Mouse (Mus musculus): Measurements from ENCODE around the gene Bod1.
A peak's percentile ranks its signal among the peaks of the same experiment; 100 is the strongest.

The Bod1 gene

DNA sequence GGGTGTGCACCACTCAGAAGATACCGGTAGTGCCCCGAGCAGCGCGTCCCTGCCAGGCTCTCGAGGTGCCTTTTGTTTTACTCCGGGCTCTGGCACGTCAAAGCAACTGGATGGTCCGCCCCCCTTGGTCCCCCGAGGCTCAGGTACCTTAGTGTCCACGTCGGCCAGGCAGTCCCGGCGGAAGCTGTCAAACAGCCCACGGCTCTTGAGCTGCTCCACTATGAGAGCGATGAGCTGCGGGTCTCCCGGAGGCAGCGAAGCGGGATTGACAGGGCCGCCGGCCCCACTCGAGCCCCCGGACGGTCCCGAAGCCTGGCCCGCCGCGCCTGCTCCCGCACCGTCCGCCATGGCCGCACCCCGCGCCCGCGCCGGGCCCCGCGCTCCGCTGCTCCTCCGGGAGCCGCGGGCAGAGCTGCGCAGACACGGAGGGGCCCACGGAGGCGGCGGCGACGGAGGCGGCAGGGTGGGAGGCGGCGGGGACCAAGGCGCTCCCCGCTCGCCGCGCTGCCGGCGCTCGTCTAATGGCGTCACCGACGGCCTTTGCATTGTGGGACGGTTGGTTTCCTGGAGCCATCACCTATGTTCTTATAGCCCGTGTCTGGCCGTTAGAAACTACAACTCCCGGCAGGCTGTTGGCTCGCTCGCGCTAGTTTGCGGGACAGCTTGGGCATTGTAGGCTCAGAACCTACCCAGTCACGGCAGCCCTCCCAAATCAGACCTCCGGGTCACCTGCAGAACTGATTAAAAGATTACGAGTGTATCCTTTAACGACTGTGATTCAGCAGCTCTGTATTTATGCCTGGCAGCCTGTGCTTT is at the start of gene Bod1:
TSS of gene Bod1 (minus strand) at position 532 of the 816 bp plus-strand sequence.
- peak; percentile 95 for DNase-seq (ENCODE audit: low spot score)

DNA sequence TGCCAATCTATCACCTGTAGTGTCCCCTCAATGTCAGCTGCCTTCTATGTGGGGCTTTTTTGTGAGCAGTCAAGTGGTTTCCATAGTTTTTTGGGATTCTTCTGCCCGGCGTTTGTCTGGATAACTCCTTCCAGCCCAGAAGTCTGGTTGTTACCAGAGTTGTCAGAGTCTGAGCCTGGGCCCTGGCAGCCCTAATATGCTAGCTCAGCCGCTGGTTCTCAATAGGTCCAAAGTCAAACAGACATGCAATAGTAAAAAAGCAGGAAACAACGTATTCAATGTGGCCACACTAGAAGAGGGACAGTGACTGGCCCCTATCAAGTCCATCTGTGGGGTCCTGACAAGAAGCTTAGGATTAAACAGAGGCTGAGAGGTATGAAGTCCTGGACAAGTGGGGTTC is 47.4 kb upstream of the Bod1 start:
- DNase-seq (ENCODE audit: low spot score), result no peak

DNA sequence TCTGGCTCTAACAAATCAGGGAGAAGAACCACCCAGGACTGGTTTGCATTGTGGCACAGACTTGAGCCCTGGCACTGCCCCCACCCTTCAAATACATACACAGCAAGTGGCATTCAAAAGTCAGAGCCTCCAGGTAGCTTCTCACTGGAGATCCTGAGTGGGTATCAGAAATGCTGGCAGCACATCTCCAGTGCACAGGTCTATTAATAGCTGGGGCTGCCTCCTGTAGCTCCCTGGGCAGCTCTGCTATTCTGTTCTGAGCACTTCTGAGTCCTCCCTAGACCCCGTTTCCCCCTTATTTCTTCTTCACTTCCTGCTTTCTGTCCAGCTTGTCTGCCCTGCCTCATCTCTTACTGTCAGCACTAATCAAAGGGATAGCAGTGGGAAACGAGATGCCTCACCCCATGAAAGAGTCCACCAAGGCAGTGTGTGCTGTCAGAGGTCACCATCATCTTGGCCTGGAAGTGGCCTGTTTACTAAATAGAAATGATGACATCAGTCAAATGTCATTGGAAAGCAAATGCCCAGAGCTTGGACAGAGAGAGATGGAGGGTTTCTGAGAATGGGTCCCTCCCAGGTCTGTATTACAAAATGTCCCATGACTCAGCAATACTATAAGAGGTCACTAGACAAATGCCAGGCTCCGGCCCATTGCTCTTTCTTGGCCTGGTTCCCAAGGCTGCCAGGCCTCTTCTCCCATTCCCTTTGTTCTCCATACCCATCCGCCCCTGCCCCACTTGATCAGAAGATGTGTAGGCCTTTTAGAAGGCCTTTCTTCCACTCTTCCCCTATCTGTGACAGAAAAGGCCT is 46.4 kb upstream of the Bod1 start:
- DNase-seq (ENCODE audit: low spot score), result peak; percentile 80

DNA sequence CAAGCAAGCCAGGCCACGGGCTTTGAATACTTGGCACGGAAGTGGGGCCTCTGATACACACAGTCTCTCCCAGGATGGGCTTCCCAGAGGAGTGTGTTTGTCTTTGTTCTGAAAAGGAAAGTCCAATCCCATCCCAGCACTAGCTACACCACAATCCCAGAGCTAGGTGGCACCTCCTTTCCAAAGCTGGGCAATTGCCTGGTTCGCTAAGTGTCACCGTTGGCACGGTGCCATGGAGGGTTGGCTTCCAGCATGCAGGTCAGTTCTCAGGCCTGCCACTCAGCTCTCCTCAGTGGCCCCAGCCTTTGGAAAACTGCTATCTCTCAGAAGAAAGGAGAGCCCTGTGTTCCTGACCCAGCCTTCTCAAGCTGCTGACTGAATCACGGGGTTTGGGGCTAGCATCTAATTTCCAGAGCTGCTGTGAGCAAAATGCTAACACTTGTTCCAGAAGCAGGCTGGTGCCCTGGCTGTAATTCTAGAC is 42.0 kb upstream of the Bod1 start:
- DNase-seq (ENCODE audit: low spot score), result peak; percentile 64

DNA sequence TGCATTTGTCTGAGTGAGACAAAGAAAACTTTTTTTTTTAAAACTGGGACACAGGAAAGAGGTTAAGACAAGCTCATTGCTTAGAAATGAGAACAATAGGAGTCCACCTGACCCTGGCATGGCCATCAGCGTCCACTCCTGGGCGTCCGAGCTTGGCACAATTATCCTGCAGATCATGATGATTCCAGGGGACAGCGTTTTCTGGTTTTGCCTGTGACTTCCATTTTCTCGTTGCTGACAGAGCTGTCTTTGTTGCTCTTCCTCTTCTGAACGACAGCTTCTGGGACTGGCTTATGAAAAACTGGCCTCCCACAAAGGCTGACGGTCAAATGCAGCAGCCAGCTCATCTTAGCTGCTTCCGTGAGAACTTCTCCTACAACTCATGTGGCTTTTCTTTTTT is 41.4 kb upstream of the Bod1 start:
- no peak for DNase-seq (ENCODE audit: low spot score)

DNA sequence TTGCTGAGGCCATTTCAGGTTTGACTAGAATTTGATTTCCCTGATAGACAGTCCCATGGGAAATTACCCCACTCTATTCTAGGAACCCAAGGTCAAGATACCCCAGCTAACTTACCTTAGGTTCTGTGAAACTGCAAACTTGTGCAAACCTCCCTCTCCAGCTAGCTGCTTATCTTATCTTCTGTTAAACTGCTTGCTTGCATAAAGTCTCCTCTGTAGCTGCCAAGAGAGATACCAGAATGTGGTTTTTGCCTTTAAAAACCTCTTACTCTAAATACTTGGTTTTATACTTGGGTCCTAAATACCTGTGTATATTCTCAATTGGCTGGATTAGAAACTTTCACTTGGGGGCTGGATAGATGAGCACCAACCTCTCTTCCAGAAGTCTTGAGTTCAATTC is 36.1 kb upstream of the Bod1 start:
- DNase-seq (ENCODE audit: low spot score), result no peak

DNA sequence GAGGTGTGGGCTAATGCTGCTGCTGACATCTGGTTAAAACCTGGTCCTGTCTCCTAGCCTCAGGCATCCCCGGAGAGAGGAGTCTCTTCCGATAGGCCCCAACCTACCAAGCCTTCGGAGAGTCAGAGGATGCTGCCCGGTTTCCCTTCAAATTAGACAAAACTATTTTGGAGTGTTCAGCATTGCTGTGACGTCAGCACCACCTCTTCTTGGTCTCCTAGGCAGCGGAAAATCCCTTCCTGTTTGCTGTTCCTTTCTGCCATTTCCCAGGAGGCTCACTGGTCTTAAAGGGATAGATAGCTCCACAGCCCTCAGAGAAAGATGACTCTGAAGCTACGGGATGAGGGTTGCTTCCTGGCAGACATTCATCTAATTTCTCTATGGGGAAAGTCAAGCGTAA is 31.5 kb upstream of the Bod1 start:
- DNase-seq (ENCODE audit: low spot score), result no peak

DNA sequence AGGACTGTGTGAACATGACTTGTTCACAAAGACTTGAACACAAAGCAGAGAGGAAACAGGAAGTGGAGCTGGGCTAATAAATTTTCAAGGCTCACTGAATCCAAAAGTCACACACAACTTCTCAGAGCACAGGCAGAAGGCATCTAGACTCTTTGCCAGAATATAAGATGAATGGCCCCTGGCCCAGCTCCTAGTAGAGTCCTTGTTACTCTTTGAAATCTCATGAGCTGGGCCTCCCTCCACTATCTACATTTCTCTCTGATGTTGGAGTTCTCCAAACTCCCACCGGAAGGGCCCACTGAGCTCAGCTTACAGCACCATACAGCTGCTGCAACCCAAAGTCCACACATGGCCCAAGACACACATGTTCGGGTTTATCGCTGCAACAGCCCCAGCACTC is 30.2 kb upstream of the Bod1 start:
- no peak for DNase-seq (ENCODE audit: low spot score)

DNA sequence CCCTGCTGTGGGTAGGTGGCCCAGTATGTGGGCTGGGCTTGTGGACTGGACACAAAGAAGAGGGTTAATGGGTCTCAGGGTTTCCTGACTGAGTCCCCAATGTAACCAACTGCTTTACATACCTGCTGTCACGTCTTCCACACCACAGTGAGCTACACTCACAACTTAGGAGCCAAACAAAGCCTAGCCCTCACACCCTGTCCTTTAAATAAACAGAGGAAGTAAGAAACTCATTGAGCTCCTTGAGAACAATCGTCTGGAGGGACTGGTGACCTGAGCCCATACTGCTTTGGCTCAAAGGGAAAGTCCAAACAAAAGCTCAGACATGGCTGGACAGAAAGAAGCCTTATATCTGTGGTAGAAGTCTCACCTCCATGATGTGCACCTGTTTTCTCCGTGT is 27.8 kb upstream of the Bod1 start:
- DNase-seq (ENCODE audit: low spot score), result no peak

DNA sequence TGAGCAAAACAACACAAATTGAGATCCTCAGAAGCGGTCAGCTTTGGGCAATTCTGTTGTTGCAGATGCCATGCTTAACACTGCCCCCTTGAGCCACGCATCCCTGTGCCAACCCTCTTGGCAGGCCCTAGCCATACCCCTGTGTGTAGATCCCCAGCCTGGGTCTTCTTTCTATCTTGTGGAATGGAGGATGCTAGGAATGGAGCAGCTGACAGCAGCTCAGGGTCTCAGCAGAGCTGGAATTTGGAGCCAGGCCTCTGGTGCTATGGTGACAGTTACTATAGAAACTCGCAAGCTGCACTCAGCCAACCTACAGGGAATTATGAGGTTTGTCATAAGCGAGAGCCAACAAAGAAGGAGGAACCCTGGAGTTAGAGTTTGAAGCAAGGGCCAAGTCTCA is 23.1 kb upstream of the Bod1 start:
- no peak for DNase-seq (ENCODE audit: low spot score)

DNA sequence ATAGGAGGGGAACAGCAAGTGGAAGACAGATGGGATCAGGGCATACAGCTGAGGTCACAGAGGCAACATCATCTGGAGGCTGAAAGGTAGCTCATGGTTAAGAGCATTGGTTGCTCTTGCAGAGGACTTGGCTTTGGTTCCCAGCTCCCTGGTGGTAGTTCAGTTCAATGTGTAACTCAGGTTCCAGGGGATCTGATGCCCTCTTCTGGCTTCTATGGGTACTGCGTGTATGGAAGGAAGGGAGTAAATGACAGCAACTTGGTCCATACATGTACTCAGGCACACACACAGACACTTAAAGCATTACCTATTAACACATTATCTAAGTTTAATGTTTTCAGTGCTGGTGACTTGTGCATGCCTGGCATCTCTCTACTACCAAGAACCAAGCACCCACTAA is 22.4 kb upstream of the Bod1 start:
- DNase-seq (ENCODE audit: low spot score), result no peak

DNA sequence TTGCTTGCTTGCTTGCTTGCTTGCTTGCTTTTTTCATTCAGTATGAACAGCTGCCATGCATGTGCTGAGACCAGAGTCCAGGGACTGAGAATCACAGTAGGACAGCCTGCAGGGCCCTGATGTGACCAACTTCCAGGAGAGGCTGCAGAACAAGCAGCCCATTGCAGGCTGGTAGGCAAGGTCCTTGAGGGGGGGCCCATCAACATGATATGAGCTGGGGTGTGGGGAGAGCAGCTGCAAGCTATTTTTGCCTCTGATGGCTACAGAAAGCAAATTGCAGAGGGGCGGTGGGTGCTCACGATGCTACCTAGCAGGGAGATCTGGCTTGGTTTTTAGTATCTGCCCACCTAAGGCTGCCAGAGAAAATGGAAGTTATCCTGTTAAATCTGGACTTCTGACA is 21.6 kb upstream of the Bod1 start:
- DNase-seq (ENCODE audit: low spot score), result no peak

DNA sequence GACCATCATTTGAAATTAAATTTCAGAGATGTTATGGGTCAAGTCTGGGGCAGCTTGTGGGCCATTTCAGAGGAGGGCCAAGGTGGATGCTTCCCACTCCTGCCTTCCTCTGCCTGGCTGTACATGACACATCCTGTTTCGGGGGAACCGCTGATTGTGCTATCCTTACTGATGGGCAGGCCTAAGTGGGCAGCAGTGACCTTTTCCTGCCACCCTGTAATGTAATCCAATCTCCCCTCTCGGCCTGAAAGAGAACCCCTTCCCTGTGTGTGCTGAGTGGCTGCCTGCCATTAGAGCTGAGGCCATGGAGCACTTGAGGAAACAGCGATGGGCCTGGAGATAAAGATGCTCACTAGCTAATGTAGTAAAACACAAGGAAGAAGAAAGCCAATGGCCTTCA is 17.3 kb upstream of the Bod1 start:
- no peak for DNase-seq (ENCODE audit: low spot score)

DNA sequence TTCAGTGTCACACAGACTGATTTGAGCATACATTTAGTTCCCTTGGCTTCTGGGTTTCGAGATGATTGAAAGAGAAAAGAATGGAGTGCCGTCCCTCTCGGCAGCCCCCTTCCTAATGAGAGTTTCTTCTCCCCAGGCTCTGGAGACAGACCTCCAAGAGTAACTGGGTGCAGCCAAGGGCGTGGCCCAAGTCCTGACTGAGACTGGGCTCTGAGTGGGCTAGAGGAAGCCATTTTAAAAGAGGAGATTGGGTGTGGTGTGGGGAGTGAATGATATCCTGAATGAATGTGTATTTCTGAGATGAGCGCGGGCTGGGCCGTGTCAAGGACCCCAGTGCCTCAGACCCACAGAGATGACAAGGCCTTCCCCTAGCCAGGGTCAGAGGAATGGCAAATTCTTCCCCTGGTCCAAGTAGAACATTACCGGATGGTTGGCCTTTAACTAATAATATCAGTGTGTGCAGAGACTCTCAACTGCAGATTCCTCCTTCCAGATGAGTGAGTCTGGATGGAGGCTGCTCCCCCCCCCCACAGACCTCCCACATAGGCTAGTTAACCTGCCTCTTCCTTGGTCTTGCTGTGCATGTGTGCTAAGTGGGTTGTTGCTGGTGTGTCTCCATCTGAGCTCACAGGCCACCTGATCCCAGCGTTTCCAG is 13.4 kb upstream of the Bod1 start:
- DNase-seq (ENCODE audit: low spot score), result no peak

DNA sequence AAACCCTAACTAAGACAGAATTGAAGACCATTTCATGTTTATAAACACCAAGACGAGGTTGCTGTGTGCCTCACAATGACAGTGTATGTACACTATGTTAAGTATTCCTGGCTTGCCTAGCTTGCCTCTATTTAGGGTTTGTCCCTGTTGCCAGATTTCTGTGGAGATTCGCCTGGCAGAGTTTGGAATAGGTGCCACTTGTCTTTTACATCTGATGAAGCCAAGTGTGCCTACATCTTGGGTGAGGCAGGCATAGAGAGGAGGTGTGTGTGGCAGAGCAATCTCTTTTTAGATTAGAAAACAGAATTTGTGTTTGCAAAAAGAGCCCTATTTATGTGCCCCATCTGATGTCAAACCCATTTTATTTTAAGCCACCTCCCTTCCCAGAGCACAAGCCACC is 12.4 kb upstream of the Bod1 start:
- DNase-seq (ENCODE audit: low spot score), result no peak

DNA sequence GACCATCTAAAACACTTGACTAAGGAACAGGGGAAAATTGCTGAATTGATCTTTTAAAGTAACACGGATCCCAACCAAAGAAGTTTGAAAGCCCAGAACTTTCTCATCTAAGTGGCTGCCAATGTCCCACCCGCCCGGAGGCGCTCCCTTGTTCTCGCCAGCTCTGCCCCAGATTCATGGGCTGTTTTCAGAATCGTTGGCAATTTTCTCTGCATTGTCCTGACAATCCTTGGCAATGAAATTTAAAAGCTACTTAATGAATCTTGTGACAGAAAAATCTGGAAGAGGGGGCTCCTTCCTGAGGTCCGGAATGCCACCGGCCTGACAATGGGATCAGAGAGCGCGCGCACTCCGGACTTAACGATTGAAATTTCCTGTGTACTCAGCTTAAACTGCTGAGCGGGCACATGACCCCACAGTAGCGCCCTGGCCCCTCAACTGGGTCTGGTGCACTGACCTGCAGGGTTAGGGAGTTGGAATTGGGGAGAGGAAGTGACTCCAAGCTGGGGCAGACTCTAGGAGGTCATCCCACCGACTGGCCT is 8.2 kb upstream of the Bod1 start:
- no peak for DNase-seq (ENCODE audit: low spot score)

DNA sequence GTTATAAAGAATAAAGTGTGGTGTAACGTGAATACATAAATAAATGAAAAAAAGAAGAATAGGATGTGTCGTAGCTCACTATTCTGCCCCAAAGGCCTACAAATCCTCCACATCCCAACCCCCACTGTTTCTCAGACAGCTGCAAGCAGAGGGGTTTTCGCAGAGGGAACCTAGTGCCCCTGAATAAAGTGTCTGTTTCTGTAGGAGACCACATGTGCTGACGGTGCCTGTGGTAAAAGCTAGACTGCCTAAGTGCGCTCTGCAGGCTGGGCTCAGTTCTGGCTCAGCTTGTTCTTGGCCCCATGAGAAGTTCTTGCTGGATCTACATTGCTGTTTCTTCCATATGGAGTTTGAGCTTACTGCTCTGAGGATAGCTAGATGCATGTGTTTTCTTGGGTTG is 5.6 kb upstream of the Bod1 start:
- DNase-seq (ENCODE audit: low spot score), result no peak

DNA sequence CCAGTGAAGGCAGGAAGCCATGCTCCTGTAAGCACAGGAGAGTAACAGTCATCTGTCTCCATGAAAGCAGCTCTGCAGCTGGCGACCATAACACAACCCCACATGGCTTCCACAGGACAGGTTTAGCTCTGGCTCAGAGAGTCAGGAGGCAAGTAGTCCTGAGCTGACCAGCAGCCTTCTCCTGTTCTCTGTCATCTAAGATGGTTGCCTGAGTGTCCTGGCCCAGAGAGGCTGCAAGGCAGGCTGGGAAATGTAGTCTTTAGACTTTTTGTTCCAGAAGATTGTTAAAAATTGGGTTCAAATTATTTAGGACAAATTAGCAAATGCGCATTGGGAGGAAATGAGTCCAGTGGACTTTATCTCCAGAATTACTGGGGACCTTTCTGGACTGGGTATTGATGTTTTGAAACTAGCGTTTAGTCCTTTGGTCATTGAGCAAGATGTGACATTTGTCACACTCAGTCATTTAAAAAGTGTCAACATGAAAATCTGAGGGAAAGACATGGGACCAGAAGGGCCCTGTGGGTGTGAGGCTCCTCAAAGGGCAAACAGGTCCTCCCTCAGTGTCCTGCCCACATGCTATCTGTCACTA is 5.1 kb upstream of the Bod1 start:
- peak; percentile 62 for DNase-seq (ENCODE audit: low spot score)

DNA sequence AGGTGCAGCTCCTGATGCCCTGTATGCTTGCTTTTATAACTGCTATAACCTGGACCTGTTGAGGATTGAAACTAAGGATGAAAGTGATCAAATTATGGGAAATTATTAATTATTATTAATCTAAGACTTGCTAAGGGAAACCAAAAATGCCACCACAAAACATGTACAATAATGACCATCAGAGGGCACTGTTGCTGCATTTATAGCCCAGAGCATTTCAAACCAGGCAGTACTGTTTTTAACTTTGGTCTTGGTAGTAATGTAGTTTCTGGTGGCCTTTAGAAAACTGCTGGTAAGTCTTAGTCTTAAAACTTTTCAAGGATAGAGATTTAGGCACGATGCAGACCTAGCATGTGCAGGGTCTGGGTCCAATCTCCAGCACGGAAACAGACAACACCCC is 3.7 kb upstream of the Bod1 start:
- DNase-seq (ENCODE audit: low spot score), result peak; percentile 85

DNA sequence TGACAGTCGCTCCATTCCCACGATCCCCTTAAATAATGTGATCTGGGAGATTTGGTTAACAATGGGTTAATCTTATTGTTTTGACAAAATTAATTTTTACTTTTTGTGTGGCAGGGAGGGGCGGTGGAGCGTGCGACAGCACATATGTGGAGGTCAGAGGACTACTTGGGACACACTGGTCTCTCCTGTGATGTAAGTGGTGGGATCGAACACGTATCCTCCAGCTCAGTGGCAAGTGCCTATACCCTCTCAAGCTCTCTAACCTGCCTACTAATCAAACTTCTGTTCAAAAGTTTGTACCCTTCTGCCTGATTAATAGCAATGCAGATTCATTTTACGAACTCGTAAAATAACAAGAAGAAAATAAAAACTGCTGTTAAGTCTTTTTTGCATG is 482 bp upstream of the Bod1 start:
- DNase-seq (ENCODE audit: low spot score), result no peak

DNA sequence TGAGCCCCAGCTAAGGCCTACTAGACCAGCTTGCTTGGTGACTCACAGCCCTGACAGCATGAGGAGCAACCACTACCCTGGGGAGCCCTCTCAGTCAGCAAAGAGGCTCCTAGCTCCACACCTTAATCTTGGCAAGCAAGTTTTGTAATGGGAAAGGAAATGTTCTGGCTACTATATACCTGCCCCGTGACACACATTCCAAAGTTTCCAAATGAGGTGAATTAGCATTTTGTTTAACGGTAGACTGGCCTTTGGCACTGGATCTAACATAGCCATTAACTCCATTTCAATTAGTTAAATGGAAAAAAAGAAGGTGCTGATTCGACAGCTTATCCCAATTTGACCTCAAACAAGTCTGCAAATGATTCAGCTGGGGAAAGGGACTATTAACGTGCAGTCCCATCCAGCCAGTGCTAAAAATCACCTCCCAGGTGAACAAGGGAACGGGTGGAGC is 1.2 kb downstream of the Bod1 start:
- no peak for DNase-seq (ENCODE audit: low spot score)
